Mouse (Mus musculus) cortical plate, adult 2 months (tissue): ENCODE measurements around the gene Rtn4rl2.

Source experiments
- CTCF ChIP-seq: fragments of 200-500 bp; IDR thresholded peaks from 2 replicates; pipeline ENCODE4 v1.5.1; 2011; ENCODE audit warnings: mild to moderate bottlenecking, control low read depth, low read length; ENCODE audit not compliant: insufficient read depth; ENCODE audit errors: extremely low read depth
- POLR2A ChIP-seq: fragments of 200-500 bp; IDR thresholded peaks from 2 replicates; pipeline ENCODE4 v1.6.1; 2011; ENCODE audit warnings: mild to moderate bottlenecking, low read length, control low read depth; ENCODE audit not compliant: insufficient read depth; ENCODE audit errors: extremely low read depth

DNA sequence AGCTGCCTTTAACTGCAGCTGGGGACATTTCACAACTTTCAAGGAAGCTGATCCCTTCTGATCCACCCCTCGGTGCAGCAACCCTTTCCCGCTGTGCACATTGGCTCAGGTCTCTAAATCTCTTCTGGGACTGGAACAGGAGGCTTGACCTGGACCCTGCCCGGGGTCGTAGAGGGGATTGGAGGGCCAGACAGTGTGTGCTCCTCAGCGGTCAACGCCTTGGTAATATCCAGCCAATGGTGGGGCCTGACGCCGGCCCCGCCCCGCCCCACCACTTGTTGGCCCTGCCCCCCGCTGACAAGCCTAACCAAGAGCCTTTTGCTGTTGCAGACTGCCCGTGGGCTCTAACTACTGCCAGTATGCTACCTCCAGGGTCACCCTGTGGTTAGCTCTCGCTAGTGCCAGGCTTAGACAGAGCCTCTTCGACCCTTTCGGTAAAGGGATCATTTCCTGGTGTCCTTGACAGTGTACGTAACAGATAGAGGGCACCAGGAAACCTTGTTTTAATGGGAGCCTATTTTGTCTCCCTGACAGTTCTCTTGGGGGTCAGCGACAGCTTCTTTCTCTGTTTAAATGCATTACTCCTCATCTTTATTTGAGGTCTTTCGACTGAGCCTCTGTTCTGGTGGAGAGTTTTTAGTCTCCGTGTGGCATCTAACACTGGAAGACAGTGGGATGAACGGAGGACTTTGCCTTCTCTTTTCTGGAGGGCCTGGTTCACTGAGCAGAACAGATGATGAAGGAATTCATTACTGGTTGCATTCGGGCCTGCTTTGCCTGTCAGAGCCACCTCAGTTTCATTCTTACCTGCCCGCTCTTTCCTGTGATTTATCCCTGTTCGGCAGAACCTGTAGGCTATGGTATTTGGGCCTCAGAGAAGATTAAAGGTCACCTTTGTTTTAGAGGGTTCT is 35.1 kb downstream of the Rtn4rl2 start:
- TF ChIP-seq CTCF, result no peak
- no peak for TF ChIP-seq POLR2A
